Comparison of ENCODE assay signal across 28 mouse cellular contexts in the genomic region with DNA sequence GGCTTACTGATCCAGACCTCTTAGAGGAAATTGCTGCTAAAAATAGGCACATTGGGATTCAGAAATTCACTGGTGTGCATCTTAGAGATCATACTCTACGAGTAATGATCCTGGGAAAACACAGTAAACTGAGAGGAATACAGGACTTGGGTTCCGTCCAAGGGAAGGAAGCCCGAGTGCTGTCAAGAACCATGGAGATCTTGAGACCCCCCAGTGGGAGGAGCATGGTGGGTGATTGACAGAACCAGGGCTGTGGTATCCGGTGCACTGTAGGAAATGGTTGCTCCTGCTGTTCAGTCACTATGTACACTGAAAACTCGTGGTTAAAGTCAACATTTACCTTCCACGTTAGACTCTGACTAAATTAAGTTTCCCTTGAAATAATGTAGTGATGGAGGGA.
DNase-seq lines count a peak whose midpoint lies in the region; ATAC-seq and TF ChIP-seq lines count a peak whose summit lies in the region.
"Had no signal": no experiment of that assay in that cellular context is flagged by ENCODE, and none has a peak within 500 bp of the region (broad histone marks: within the 10 kb centered on the region; RNA-seq: fewer than 3 reads in every experiment).

No protein-coding gene starts in this region.

- no peak overlapping the region for H3K4me2 ChIP-seq in hindbrain, postnatal 0 days (ENCODE audit: low read depth, low read length)
- H3K4me2 ChIP-seq in hindbrain, embryonic 13.5 days, result no peak overlapping the region
- H3K4me2 ChIP-seq in midbrain, postnatal 0 days (ENCODE audit: low read depth, low read length, poor library complexity, severe bottlenecking), result no peak overlapping the region
- no peak overlapping the region for H3K4me2 ChIP-seq in midbrain, embryonic 15.5 days
- H3K4me2 ChIP-seq: embryonic facial prominence, embryonic 15.5 days; heart, embryonic 11.5 days; hindbrain, embryonic 12.5 days had no signal

- no peaks in the 10 kb centered on the region for H3K4me1 ChIP-seq in hindbrain, postnatal 0 days (ENCODE audit: insufficient read depth, low read length)
- H3K4me1 ChIP-seq in hindbrain, embryonic 13.5 days (replicated peaks), result no peaks in the 10 kb centered on the region
- no peaks in the 10 kb centered on the region for H3K4me1 ChIP-seq in midbrain, postnatal 0 days (ENCODE audit: insufficient read depth, low read length)
- no peaks in the 10 kb centered on the region for H3K4me1 ChIP-seq in midbrain, embryonic 15.5 days
- H3K4me1 ChIP-seq: embryonic facial prominence, embryonic 15.5 days; hindbrain, embryonic 12.5 days had no signal

- TF ChIP-seq POLR2A in brain, embryonic 14.5 days (IDR thresholded peaks at IDR 0.05; ENCODE audit: borderline replicate concordance, extremely low read depth, insufficient read depth, insufficient read length, poor library complexity, severe bottlenecking), result no peak

- H3K9me3 ChIP-seq in hindbrain, postnatal 0 days (ENCODE audit: low read length), result no peaks in the 10 kb centered on the region
- H3K9me3 ChIP-seq in hindbrain, embryonic 13.5 days, result no peaks in the 10 kb centered on the region
- no peaks in the 10 kb centered on the region for H3K9me3 ChIP-seq in midbrain, postnatal 0 days (ENCODE audit: low read length)
- no peaks in the 10 kb centered on the region for H3K9me3 ChIP-seq in midbrain, embryonic 15.5 days
- H3K9me3 ChIP-seq: embryonic facial prominence, embryonic 15.5 days; hindbrain, embryonic 12.5 days had no signal

- 36% methylated on average over 6 of the region's 6 CpGs for WGBS in hindbrain, postnatal 0 days
- WGBS in hindbrain, embryonic 13.5 days, result 49% methylated on average over 6 of the region's 6 CpGs
- WGBS in midbrain, postnatal 0 days, result 62% methylated on average over 6 of the region's 6 CpGs
- 60% methylated on average over 6 of the region's 6 CpGs for WGBS in midbrain, embryonic 15.5 days

- no peak overlapping the region for H3K27ac ChIP-seq in hindbrain, postnatal 0 days
- no peak overlapping the region for H3K27ac ChIP-seq in hindbrain, embryonic 13.5 days
- no peak overlapping the region for H3K27ac ChIP-seq in midbrain, postnatal 0 days (ENCODE audit: low read depth, low read length)
- no peak overlapping the region for H3K27ac ChIP-seq in midbrain, embryonic 15.5 days
- H3K27ac ChIP-seq: embryonic facial prominence, embryonic 15.5 days; gastrocnemius, adult 2 months; hindbrain, embryonic 12.5 days had no signal

- peak; percentile 37 to 64 for DNase-seq in cerebellum, postnatal 10 days
- no peak for DNase-seq in cerebellum, adult 18-20 months
- DNase-seq in hindbrain, postnatal 0 days (ENCODE audit: low spot score), result peak; percentile 31
- DNase-seq in midbrain, postnatal 0 days (ENCODE audit: low spot score), result peak; percentile 21
- peak; percentile 15 for DNase-seq in brain, embryonic 14.5 days (ENCODE audit: low read depth)
- DNase-seq in layer of hippocampus, postnatal 25 days (ENCODE audit: extremely low spot score in 1 of 2, low spot score in 1 of 2), result no peak
- DNase-seq: adrenal gland, adult 2 months; adrenal gland, postnatal 14 days; B cell, adult 2 months; cerebellum, adult 8-10 months; cerebellum, postnatal 36 days; embryo, embryonic 11 days; forebrain, postnatal 0 days; gastrocnemius, adult 2 months; gastrocnemius, postnatal 14 days; heart, adult 11 months had no signal

- H3K36me3 ChIP-seq in hindbrain, postnatal 0 days (ENCODE audit: insufficient read depth, low read length), result no peaks in the 10 kb centered on the region
- no peaks in the 10 kb centered on the region for H3K36me3 ChIP-seq in hindbrain, embryonic 13.5 days
- no peaks in the 10 kb centered on the region for H3K36me3 ChIP-seq in midbrain, postnatal 0 days (ENCODE audit: insufficient read depth, low read length)
- no peaks in the 10 kb centered on the region for H3K36me3 ChIP-seq in midbrain, embryonic 15.5 days (replicated peaks)
- H3K36me3 ChIP-seq: embryonic facial prominence, embryonic 15.5 days; G1E; hindbrain, embryonic 12.5 days had no signal

- no peak overlapping the region for H3K9ac ChIP-seq in hindbrain, postnatal 0 days (replicated peaks; ENCODE audit: low read length)
- no peak overlapping the region for H3K9ac ChIP-seq in hindbrain, embryonic 13.5 days
- no peak overlapping the region for H3K9ac ChIP-seq in midbrain, postnatal 0 days (replicated peaks; ENCODE audit: low read length, poor library complexity, severe bottlenecking)
- H3K9ac ChIP-seq in midbrain, embryonic 15.5 days, result no peak overlapping the region
- H3K9ac ChIP-seq: embryonic facial prominence, embryonic 15.5 days; forebrain, postnatal 0 days; hindbrain, embryonic 12.5 days had no signal

- H3K4me3 ChIP-seq in hindbrain, postnatal 0 days (ENCODE audit: low read length), result no peak overlapping the region
- H3K4me3 ChIP-seq in hindbrain, embryonic 13.5 days, result no peak overlapping the region
- H3K4me3 ChIP-seq in midbrain, postnatal 0 days (ENCODE audit: low read depth, low read length), result no peak overlapping the region
- H3K4me3 ChIP-seq in midbrain, embryonic 15.5 days, result no peak overlapping the region
- H3K4me3 ChIP-seq: embryonic facial prominence, embryonic 15.5 days; gastrocnemius, adult 2 months; hindbrain, embryonic 12.5 days had no signal

- no peak for TF ChIP-seq CTCF in hindbrain, postnatal 0 days (IDR thresholded peaks at IDR 0.05; ENCODE audit: low read depth)
- TF ChIP-seq CTCF in midbrain, postnatal 0 days (IDR thresholded peaks at IDR 0.05), result no peak
- TF ChIP-seq CTCF in brain, embryonic 14.5 days (IDR thresholded peaks at IDR 0.05; ENCODE audit: borderline replicate concordance, extremely low read depth, insufficient read depth, insufficient read length), result no peak

- no peak for ATAC-seq in hindbrain, postnatal 0 days
- ATAC-seq in hindbrain, embryonic 13.5 days (ENCODE audit: low FRiP score), result no peak
- ATAC-seq in midbrain, postnatal 0 days (ENCODE audit: low FRiP score), result no peak
- ATAC-seq in midbrain, embryonic 15.5 days (replicated peaks), result no peak
- ATAC-seq: forebrain, embryonic 14.5 days; forebrain, postnatal 0 days; hindbrain, embryonic 16.5 days; inflammation-experienced regulatory T-cells, adult 6 months; intestine, embryonic 16.5 days; Patski had no signal

- H3K27me3 ChIP-seq in hindbrain, postnatal 0 days (ENCODE audit: insufficient read depth, low read length), result no peaks in the 10 kb centered on the region
- no peaks in the 10 kb centered on the region for H3K27me3 ChIP-seq in hindbrain, embryonic 13.5 days
- H3K27me3 ChIP-seq in midbrain, postnatal 0 days (ENCODE audit: insufficient read depth, low read length), result no peaks in the 10 kb centered on the region
- H3K27me3 ChIP-seq in midbrain, embryonic 15.5 days (replicated peaks), result no peaks in the 10 kb centered on the region
- H3K27me3 ChIP-seq: CH12.LX; embryonic facial prominence, embryonic 15.5 days; hindbrain, embryonic 12.5 days; Patski had no signal

Comparison
In these comparisons a context has a peak if more than half of its experiments do, and no peak if none do; other contexts are left out.
1. DNase-seq: peak in cerebellum, postnatal 10 days (2 of 2), hindbrain, postnatal 0 days (single experiment), midbrain, postnatal 0 days (single experiment) and brain, embryonic 14.5 days (single experiment); none in cerebellum, adult 18-20 months (0 of 2) and layer of hippocampus, postnatal 25 days (0 of 2).